Mouse (Mus musculus): ENCODE measurements around the gene Ppm1a.
"Not testable (repeated sequence)": the region's sequence is repeated elsewhere in the genome, so short reads cannot be mapped to it uniquely, and the experiment has no call there.

The Ppm1a gene

GRCm38 (mm10) chr12:72761649-72762261, 4.5 kb downstream of the Ppm1a start:
- DNase-seq, result peak; percentile 63

- DNase-seq, result no peak
These were observed 5.2 kb downstream of the Ppm1a start for GRCm38 (mm10) chr12:72762502-72762901.

- DNase-seq, result no peak
These were observed 5.9 kb downstream of the Ppm1a start for GRCm38 (mm10) chr12:72763156-72763555.

- DNase-seq, result no peak
These were observed 10.6 kb downstream of the Ppm1a start for GRCm38 (mm10) chr12:72767809-72768208.

- no peak for DNase-seq
These were observed 11.0 kb downstream of the Ppm1a start for GRCm38 (mm10) chr12:72768230-72768629.

GRCm38 (mm10) chr12:72769546-72770230, 12.4 kb downstream of the Ppm1a start:
- no peak for DNase-seq

- no peak for DNase-seq
These were observed 13.9 kb downstream of the Ppm1a start for GRCm38 (mm10) chr12:72771153-72771552.

- no peak for DNase-seq
These were observed 14.5 kb downstream of the Ppm1a start for GRCm38 (mm10) chr12:72771711-72772110.

- no peak for DNase-seq
These were observed 16.7 kb downstream of the Ppm1a start for GRCm38 (mm10) chr12:72773921-72774320.

- no peak for DNase-seq
These were observed 20.0 kb downstream of the Ppm1a start for GRCm38 (mm10) chr12:72777244-72777643.

GRCm38 (mm10) chr12:72780136-72780535, 22.9 kb downstream of the Ppm1a start:
- no peak for DNase-seq

GRCm38 (mm10) chr12:72782786-72783185, 25.5 kb downstream of the Ppm1a start:
- DNase-seq, result not testable (repeated sequence)

- no peak for DNase-seq
These were observed 28.1 kb downstream of the Ppm1a start for GRCm38 (mm10) chr12:72785183-72785930.

GRCm38 (mm10) chr12:72786551-72786950, 29.3 kb downstream of the Ppm1a start:
- DNase-seq, result peak in 1 of 2 experiments; percentile 19

- peak in 1 of 2 experiments; percentile 7 for DNase-seq
These were observed 29.7 kb downstream of the Ppm1a start for GRCm38 (mm10) chr12:72786986-72787385.

GRCm38 (mm10) chr12:72790538-72790937, 33.3 kb downstream of the Ppm1a start:
- DNase-seq, result no peak

- DNase-seq, result no peak
These were observed 35.3 kb downstream of the Ppm1a start for GRCm38 (mm10) chr12:72792320-72793091.

- DNase-seq, result no peak
These were observed 36.7 kb downstream of the Ppm1a start for GRCm38 (mm10) chr12:72793983-72794382.

- no peak for DNase-seq
These were observed 52.5 kb downstream of the Ppm1a start for GRCm38 (mm10) chr12:72809798-72810197.

GRCm38 (mm10) chr12:72811588-72811987, 54.3 kb downstream of the Ppm1a start:
- no peak for DNase-seq

GRCm38 (mm10) chr12:72820940-72821431, 63.7 kb downstream of the Ppm1a start:
- peak; percentile 8 to 54 for DNase-seq

GRCm38 (mm10) chr12:72821589-72821988, 64.3 kb downstream of the Ppm1a start:
- DNase-seq, result no peak

- no peak for DNase-seq
These were observed 68.4 kb downstream of the Ppm1a start for GRCm38 (mm10) chr12:72825656-72826055.

Data from lung, adult 18-20 months (tissue).